Mouse (Mus musculus) CH12.LX (cell line): ENCODE measurements around the gene Panx3.

Source experiments
- CTCF ChIP-seq, 2 experiments: IDR thresholded peaks in 1 of 2; conservative IDR thresholded peaks in 1 of 2; 2 replicates each; pipeline ENCODE4 v1.5.1; 2011 to 2012; ENCODE audit warnings: low read depth in 2 of 2, low read length in 2 of 2, improper control_type of control experiment in 1 of 2, inconsistent platforms in 1 of 2, mild to moderate bottlenecking in 1 of 2, moderate library complexity in 1 of 2
- ELF1 ChIP-seq: IDR thresholded peaks from 2 replicates; pipeline ENCODE4 v1.6.1; 2014; ENCODE audit warnings: low read depth, mild to moderate bottlenecking, inconsistent platforms, low read length, improper control_type of control experiment
- EP300 ChIP-seq: IDR thresholded peaks from 2 replicates; pipeline ENCODE4 v1.6.1; 2011; ENCODE audit warnings: low read length, improper control_type of control experiment
- ETS1 ChIP-seq: conservative IDR thresholded peaks from 2 replicates; pipeline ENCODE4 v1.6.1; 2012; ENCODE audit warnings: low read depth, mild to moderate bottlenecking, inconsistent platforms, low read length, improper control_type of control experiment, moderate library complexity
- MEF2A ChIP-seq: IDR thresholded peaks from 2 replicates; pipeline ENCODE4 v1.6.1; 2014; ENCODE audit warnings: low read depth, mild to moderate bottlenecking, inconsistent platforms, low read length, improper control_type of control experiment, borderline replicate concordance
- MYC ChIP-seq: IDR thresholded peaks from 2 replicates; pipeline ENCODE4 v1.6.1; 2011; ENCODE audit warnings: low read depth, mild to moderate bottlenecking, improper control_type of control experiment, low read length
- NELFE ChIP-seq: IDR thresholded peaks from 2 replicates; pipeline ENCODE4 v1.6.1; 2011; ENCODE audit warnings: low read depth, low read length, improper control_type of control experiment
- NRF1 ChIP-seq: IDR thresholded peaks from 2 replicates; pipeline ENCODE4 v1.6.1; 2014; ENCODE audit warnings: low read depth, mild to moderate bottlenecking, inconsistent platforms, low read length, improper control_type of control experiment, moderate library complexity
- POLR2A ChIP-seq: IDR thresholded peaks from 2 replicates; pipeline ENCODE4 v1.6.1; 2011; ENCODE audit warnings: low read depth, mild to moderate bottlenecking, improper control_type of control experiment, low read length
- SIN3A ChIP-seq: IDR thresholded peaks from 2 replicates; pipeline ENCODE4 v1.6.1; 2012; ENCODE audit warnings: low read length, improper control_type of control experiment, inconsistent platforms
- ZMIZ1 ChIP-seq: IDR thresholded peaks from 2 replicates; pipeline ENCODE4 v1.6.1; 2012; ENCODE audit warnings: low read depth, mild to moderate bottlenecking, inconsistent platforms, low read length, improper control_type of control experiment
- ZNF384 ChIP-seq: IDR thresholded peaks from 2 replicates; pipeline ENCODE4 v1.6.1; 2012; ENCODE audit warnings: low read depth, low read length, improper control_type of control experiment, inconsistent platforms

- TF ChIP-seq NELFE = no peak
- TF ChIP-seq SIN3A = no peak
- no peak for TF ChIP-seq CTCF (conservative IDR thresholded peaks at IDR 0.05 in 1 of 2, IDR thresholded peaks at IDR 0.05 in 1 of 2; ENCODE audit: low read depth in 2 of 2, low read length in 2 of 2)
- no peak for TF ChIP-seq MYC
- no peak for TF ChIP-seq POLR2A
- no peak for TF ChIP-seq ETS1
- TF ChIP-seq ZNF384 = no peak
- no peak for TF ChIP-seq NRF1
- no peak for TF ChIP-seq EP300
- no peak for TF ChIP-seq ZMIZ1
- no peak for TF ChIP-seq ELF1
- no peak for TF ChIP-seq MEF2A
Measured at GRCm38 (mm10) chr9:37638721-37639120, 30.3 kb downstream of the Panx3 start.
